In the genomic region with DNA sequence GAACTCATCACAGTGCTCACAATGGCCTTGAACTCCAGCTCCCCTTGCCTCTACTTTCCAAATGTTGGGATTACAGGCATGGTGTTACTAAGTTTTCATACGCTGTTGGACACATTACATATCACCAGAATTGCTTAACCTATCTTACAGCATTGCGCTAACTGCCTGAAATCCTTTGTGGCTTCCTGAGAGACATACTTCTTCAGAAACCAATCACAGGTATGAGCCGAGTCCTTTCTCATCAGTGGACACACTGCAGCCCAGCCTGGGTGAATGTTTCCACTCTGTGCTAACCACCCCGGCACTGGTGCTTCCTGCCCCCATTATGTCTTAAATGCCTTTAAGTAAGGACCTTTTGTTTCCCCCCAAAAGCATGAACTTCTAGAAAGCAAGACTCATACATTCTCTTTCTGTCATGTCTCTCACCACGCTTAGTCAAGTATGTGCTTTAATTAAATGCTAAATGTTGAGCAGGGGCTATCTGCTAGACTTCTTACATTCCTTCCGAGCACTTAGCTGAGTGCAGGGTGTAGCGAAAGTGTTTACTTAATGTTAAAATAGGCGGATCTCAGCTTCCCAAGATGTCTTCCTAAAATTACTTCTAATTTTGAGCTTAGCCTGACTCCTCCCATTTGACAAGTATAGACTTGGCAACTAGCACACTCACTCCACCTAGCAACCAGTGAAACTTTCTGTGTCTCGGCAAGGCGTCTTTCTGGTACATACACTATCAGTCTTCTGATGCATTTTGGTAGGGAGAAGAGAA, we compare ENCODE assay signal across 24 mouse cellular contexts. TPM values are rescaled to one million over a fixed set of nuclear protein-coding genes. Genes with fewer than 3 reads are reported as not detected.
DNase-seq lines count a peak whose midpoint lies in the region; ATAC-seq and TF ChIP-seq lines count a peak whose summit lies in the region.
"Had no signal": no experiment of that assay in that cellular context is flagged by ENCODE, and none has a peak within 500 bp of the region (broad histone marks: within the 10 kb centered on the region; RNA-seq: fewer than 3 reads in every experiment).

No protein-coding gene starts in this region.

- TF ChIP-seq POLR2A in MEL (IDR thresholded peaks at IDR 0.05; ENCODE audit: control insufficient read depth in 1 of 2, insufficient read depth in 1 of 2, low read depth in 1 of 2, low read length in 2 of 2, poor library complexity in 1 of 2): no peak

- H3K27ac ChIP-seq in forebrain, embryonic 10.5 days: peak overlapping the region; percentile 61
- no peak overlapping the region for H3K27ac ChIP-seq in forebrain, embryonic 16.5 days (ENCODE audit: low read length)
- H3K27ac ChIP-seq in kidney, embryonic 15.5 days: peak overlapping the region; percentile 57; the same call in 1 of the 2 replicates
- H3K27ac ChIP-seq in MEL (ENCODE audit: control insufficient read depth, low read depth, low read length): no peak overlapping the region
- H3K27ac ChIP-seq: forebrain, embryonic 15.5 days; left cerebral cortex, adult 2 months; limb, embryonic 13.5 days; neural tube, embryonic 13.5 days had no signal

- no peaks in the 10 kb centered on the region for H3K27me3 ChIP-seq in forebrain, embryonic 10.5 days (ENCODE audit: poor library complexity, severe bottlenecking)
- no peaks in the 10 kb centered on the region for H3K27me3 ChIP-seq in forebrain, embryonic 16.5 days (replicated peaks; ENCODE audit: control insufficient read depth, insufficient read depth, low read length)
- H3K27me3 ChIP-seq in kidney, embryonic 15.5 days: no peaks in the 10 kb centered on the region
- H3K27me3 ChIP-seq in MEL (ENCODE audit: control insufficient read depth in 1 of 2, insufficient read depth in 2 of 2, low read length in 2 of 2): no peaks in the 10 kb centered on the region
- H3K27me3 ChIP-seq: forebrain, embryonic 15.5 days; limb, embryonic 13.5 days; neural tube, embryonic 13.5 days had no signal

- WGBS in forebrain, embryonic 10.5 days: 83% methylated on average over 10 of the region's 10 CpGs
- 73% methylated on average over 10 of the region's 10 CpGs for WGBS in forebrain, embryonic 16.5 days
- 73% methylated on average over 10 of the region's 10 CpGs for WGBS in kidney, embryonic 15.5 days

- H3K4me3 ChIP-seq in forebrain, embryonic 10.5 days: no peak overlapping the region
- H3K4me3 ChIP-seq in forebrain, embryonic 16.5 days (replicated peaks; ENCODE audit: low read length): no peak overlapping the region
- H3K4me3 ChIP-seq in kidney, embryonic 15.5 days (replicated peaks): no peak overlapping the region
- no peak overlapping the region for H3K4me3 ChIP-seq in MEL (ENCODE audit: control insufficient read depth in 1 of 2, insufficient read depth in 1 of 2, low read depth in 2 of 2, low read length in 2 of 2)
- H3K4me3 ChIP-seq: forebrain, embryonic 15.5 days; left cerebral cortex, adult 2 months; limb, embryonic 13.5 days; neural tube, embryonic 13.5 days had no signal

- TF ChIP-seq EP300 in MEL (IDR thresholded peaks at IDR 0.05; ENCODE audit: low read depth in 1 of 2, low read length in 2 of 2): no peak

- H3K9ac ChIP-seq in forebrain, embryonic 16.5 days (replicated peaks; ENCODE audit: low read depth, low read length): no peak overlapping the region
- no peak overlapping the region for H3K9ac ChIP-seq in kidney, embryonic 15.5 days
- no peak overlapping the region for H3K9ac ChIP-seq in MEL (ENCODE audit: control insufficient read depth, low read depth, low read length, poor library complexity, severe bottlenecking)
- H3K9ac ChIP-seq: forebrain, embryonic 15.5 days; limb, embryonic 13.5 days; neural tube, embryonic 13.5 days had no signal

- no peak for TF ChIP-seq CTCF in MEL (IDR thresholded peaks at IDR 0.05 in 2 of 3, conservative IDR thresholded peaks at IDR 0.05 in 1 of 3; ENCODE audit: control insufficient read depth in 1 of 3, insufficient read depth in 1 of 3, low read depth in 2 of 3, low read length in 3 of 3, poor library complexity in 1 of 3, severe bottlenecking in 1 of 3)

- H3K9me3 ChIP-seq in forebrain, embryonic 10.5 days: no peaks in the 10 kb centered on the region
- peaks cover 6% of the 10 kb centered on the region; the same call in 1 of the 2 replicates for H3K9me3 ChIP-seq in forebrain, embryonic 16.5 days (ENCODE audit: control insufficient read depth, low read length)
- no peaks in the 10 kb centered on the region for H3K9me3 ChIP-seq in kidney, embryonic 15.5 days (replicated peaks)
- H3K9me3 ChIP-seq in MEL (replicated peaks; ENCODE audit: insufficient read depth, low read length): no peaks in the 10 kb centered on the region
- H3K9me3 ChIP-seq: forebrain, embryonic 15.5 days; limb, embryonic 13.5 days had no signal

- no peak for DNase-seq in forebrain, embryonic 10.5 days (ENCODE audit: extremely low spot score, low spot score)
- DNase-seq in kidney, postnatal 10 days: no peak
- DNase-seq in MEL (ENCODE audit: low read depth, low spot score): peak; percentile 61
- peak; percentile 26 for DNase-seq in lung, postnatal 36 days
- DNase-seq in spleen, adult 18-20 months: no peak
- no peak for DNase-seq in gastrocnemius, adult 8-10 months (ENCODE audit: low spot score in 2 of 2)
- DNase-seq: adrenal gland, postnatal 10 days; cerebellum, postnatal 25 days; gastrocnemius, postnatal 36 days; heart, postnatal 36 days; kidney, postnatal 36 days; retina, postnatal 1 day; thymus, postnatal 4 days had no signal

- peaks cover 29% of the 10 kb centered on the region for H3K4me1 ChIP-seq in forebrain, embryonic 10.5 days
- H3K4me1 ChIP-seq in forebrain, embryonic 16.5 days (replicated peaks; ENCODE audit: control insufficient read depth, insufficient read depth, low read length): peaks cover 6% of the 10 kb centered on the region
- peaks cover 29% of the 10 kb centered on the region for H3K4me1 ChIP-seq in kidney, embryonic 15.5 days
- H3K4me1 ChIP-seq in MEL (ENCODE audit: control insufficient read depth in 1 of 2, insufficient read depth in 2 of 2, low read length in 2 of 2): peaks cover 3 to 10% of the 10 kb centered on the region in 2 experiments; a peak in 2 of 4 replicates

- no peaks in the 10 kb centered on the region for H3K79me2 ChIP-seq in MEL (ENCODE audit: control insufficient read depth, insufficient read depth, low read length, poor library complexity)

- TF ChIP-seq RAD21 in MEL (IDR thresholded peaks at IDR 0.05; ENCODE audit: low read depth, low read length): no peak

- ATAC-seq in forebrain, embryonic 16.5 days: no peak
- ATAC-seq in kidney, embryonic 15.5 days (replicated peaks; ENCODE audit: low FRiP score): no peak
- ATAC-seq: forebrain, embryonic 15.5 days; midbrain, embryonic 16.5 days had no signal

- H3K36me3 ChIP-seq in forebrain, embryonic 10.5 days (replicated peaks): no peaks in the 10 kb centered on the region
- H3K36me3 ChIP-seq in forebrain, embryonic 16.5 days (ENCODE audit: control insufficient read depth, insufficient read depth): no peaks in the 10 kb centered on the region
- H3K36me3 ChIP-seq in kidney, embryonic 15.5 days: no peaks in the 10 kb centered on the region
- peaks cover 0 to 16% of the 10 kb centered on the region in 2 experiments; a peak in 2 of 4 replicates for H3K36me3 ChIP-seq in MEL (ENCODE audit: control insufficient read depth in 1 of 2, insufficient read depth in 2 of 2, low read length in 2 of 2)
- H3K36me3 ChIP-seq: forebrain, embryonic 15.5 days; limb, embryonic 13.5 days; neural tube, embryonic 13.5 days had no signal

- no peak overlapping the region for H3K4me2 ChIP-seq in forebrain, embryonic 16.5 days (ENCODE audit: low read length)
- no peak overlapping the region for H3K4me2 ChIP-seq in kidney, embryonic 15.5 days
- H3K4me2 ChIP-seq: forebrain, embryonic 15.5 days; limb, embryonic 13.5 days; neural tube, embryonic 13.5 days had no signal

TF ChIP-seq in MEL, 35 proteins besides CTCF, POLR2A, EP300 and RAD21:
- TF ChIP-seq MYC (IDR thresholded peaks at IDR 0.05; ENCODE audit: low read depth, low read length) (no peak), POLR2AphosphoS2 (IDR thresholded peaks at IDR 0.05; ENCODE audit: low read length) (no peak), TBP (IDR thresholded peaks at IDR 0.05; ENCODE audit: low read depth, low read length) (no peak), ZNF384 (IDR thresholded peaks at IDR 0.05; ENCODE audit: low read depth, low read length) (no peak), MYB (IDR thresholded peaks at IDR 0.05; ENCODE audit: low read depth, low read length) (no peak), MAFK (IDR thresholded peaks at IDR 0.05; ENCODE audit: borderline replicate concordance, low read depth, low read length) (no peak), MEF2A (IDR thresholded peaks at IDR 0.05; ENCODE audit: extremely low read depth, insufficient replicate concordance, low read depth, low read length, poor library complexity, severe bottlenecking) (no peak), MAZ (IDR thresholded peaks at IDR 0.05; ENCODE audit: low read depth, low read length) (no peak), TCF12 (IDR thresholded peaks at IDR 0.05; ENCODE audit: low read depth, low read length) (no peak), MXI1 (IDR thresholded peaks at IDR 0.05; ENCODE audit: low read depth, low read length) (no peak)
TF ChIP-seq in MEL: peak in this region for 0.

RNA-seq across cellular contexts. Expression of gene Gm815, which starts 34.5 kb away (rescaled TPM):
- polyA plus RNA-seq in forebrain, embryonic 10.5 days (2016; fragmentation: Nextera tagmentation; extraction: Ambion mirVana): not detected in 2 replicates
- polyA plus RNA-seq in forebrain, embryonic 16.5 days (2015; fragmentation: Nextera tagmentation; extraction: Ambion mirVana): not detected in 2 replicates
- not detected in 2 replicates for polyA plus RNA-seq in kidney, embryonic 15.5 days (2015; fragmentation: Nextera tagmentation; extraction: Ambion mirVana)
- total RNA-seq in MEL (2012; rRNA removed): not detected in 2 replicates
- polyA plus RNA-seq in MEL (2012; ENCODE audit: insufficient read depth in 1 of 2, insufficient read length in 2 of 2, low read depth in 1 of 2, low replicate concordance in 2 of 2, missing spikeins in 1 of 2): not detected
- not detected for total RNA-seq in gastrocnemius, adult 8-10 months (2022)
- total RNA-seq: adrenal gland, postnatal 10 days; gastrocnemius, postnatal 36 days; heart, postnatal 36 days; left cerebral cortex, adult 2 months had no signal
- polyA plus RNA-seq: forebrain, embryonic 15.5 days; intestine, embryonic 14.5 days; limb, embryonic 13.5 days; liver, embryonic 16.5 days; midbrain, embryonic 16.5 days; neural tube, embryonic 13.5 days; small intestine, adult 2 months; testis, adult 2 months had no signal

Comparison
In these comparisons a context has a peak if more than half of its experiments do, and no peak if none do; other contexts are left out.
1. H3K27ac ChIP-seq: peak in forebrain, embryonic 10.5 days (single experiment) and kidney, embryonic 15.5 days (single experiment); none in forebrain, embryonic 16.5 days (single experiment) and MEL (single experiment).
2. DNase-seq: peak in MEL (single experiment) and lung, postnatal 36 days (single experiment); none in forebrain, embryonic 10.5 days (single experiment), kidney, postnatal 10 days (single experiment), spleen, adult 18-20 months (0 of 2) and gastrocnemius, adult 8-10 months (0 of 2).